Mouse (Mus musculus) midbrain, embryonic 11.5 days (tissue): ENCODE measurements around the gene Nrtn. TPM values are rescaled to one million over a fixed set of nuclear protein-coding genes. Genes with fewer than 3 reads are reported as not detected.

ENCODE experiments used
- ATAC-seq: fragments of 200-750 bp; cut with Nextera tagmentation; 2 replicates; pipeline ENCODE4 v1.8.0; 2017; ENCODE audit warnings: moderate TSS enrichment, moderate library complexity; ENCODE audit not compliant: low FRiP score
- DNase-seq: peaks from one replicate; pipeline ENCODE4 v3.0.0; 2015; ENCODE audit warnings: low spot score; ENCODE audit errors: missing footprints
- H3K27ac ChIP-seq: fragments of 300-500 bp; sonication (generic); 2 replicates; pipeline ENCODE4 v1.5.1; 2014; ENCODE audit warnings: low read depth, low read length
- H3K27me3 ChIP-seq: fragments of 300-500 bp; sonication (generic); 2 replicates; pipeline ENCODE4 v1.6.1; 2014; ENCODE audit warnings: mild to moderate bottlenecking, low read length, moderate library complexity, mixed read lengths; ENCODE audit not compliant: control insufficient read depth, insufficient read depth
- H3K36me3 ChIP-seq: fragments of 300-500 bp; sonication (generic); 2 replicates; pipeline ENCODE4 v1.6.1; 2014; ENCODE audit warnings: mild to moderate bottlenecking, low read length, moderate library complexity, mixed read lengths; ENCODE audit not compliant: control insufficient read depth, insufficient read depth
- H3K4me1 ChIP-seq: fragments of 300-500 bp; sonication (generic); 2 replicates; pipeline ENCODE4 v1.6.1; 2014; ENCODE audit warnings: low read length; ENCODE audit not compliant: control insufficient read depth, insufficient read depth
- H3K4me2 ChIP-seq: fragments of 300-500 bp; sonication (generic); 2 replicates; pipeline ENCODE4 v1.6.1; 2014; ENCODE audit warnings: mild to moderate bottlenecking, moderate library complexity
- H3K4me3 ChIP-seq: fragments of 300-500 bp; sonication (generic); 2 replicates; pipeline ENCODE4 v1.5.1; 2014; ENCODE audit warnings: low read depth, low read length
- H3K9ac ChIP-seq: fragments of 300-500 bp; sonication (generic); 2 replicates; pipeline ENCODE4 v1.6.1; 2014; ENCODE audit warnings: low read length
- H3K9me3 ChIP-seq: fragments of 300-500 bp; sonication (generic); 2 replicates; pipeline ENCODE4 v1.6.1; 2016; ENCODE audit warnings: low read length; ENCODE audit not compliant: control insufficient read depth
- WGBS: fragments of 180-500 bp; shearing (Covaris S2); extraction: QIAGEN DNeasy Blood & Tissue Kit; methylation state at CpG from one replicate; pipeline ENCODE4 v1.1.7; 2014; 5-methylcytosine and 5-hydroxymethylcytosine counted together
- polyA plus RNA-seq: library from polyadenylated mRNA; unstranded; fragments of >200 nt; fragmentation: Nextera tagmentation; extraction: Ambion mirVana; gene quantifications from 2 replicates; pipeline ENCODE4 v1.2.1, GENCODE M21; 2014

The Nrtn gene
- polyA plus RNA-seq, 1 experiment from 2014 or later = 9.1 TPM

DNA sequence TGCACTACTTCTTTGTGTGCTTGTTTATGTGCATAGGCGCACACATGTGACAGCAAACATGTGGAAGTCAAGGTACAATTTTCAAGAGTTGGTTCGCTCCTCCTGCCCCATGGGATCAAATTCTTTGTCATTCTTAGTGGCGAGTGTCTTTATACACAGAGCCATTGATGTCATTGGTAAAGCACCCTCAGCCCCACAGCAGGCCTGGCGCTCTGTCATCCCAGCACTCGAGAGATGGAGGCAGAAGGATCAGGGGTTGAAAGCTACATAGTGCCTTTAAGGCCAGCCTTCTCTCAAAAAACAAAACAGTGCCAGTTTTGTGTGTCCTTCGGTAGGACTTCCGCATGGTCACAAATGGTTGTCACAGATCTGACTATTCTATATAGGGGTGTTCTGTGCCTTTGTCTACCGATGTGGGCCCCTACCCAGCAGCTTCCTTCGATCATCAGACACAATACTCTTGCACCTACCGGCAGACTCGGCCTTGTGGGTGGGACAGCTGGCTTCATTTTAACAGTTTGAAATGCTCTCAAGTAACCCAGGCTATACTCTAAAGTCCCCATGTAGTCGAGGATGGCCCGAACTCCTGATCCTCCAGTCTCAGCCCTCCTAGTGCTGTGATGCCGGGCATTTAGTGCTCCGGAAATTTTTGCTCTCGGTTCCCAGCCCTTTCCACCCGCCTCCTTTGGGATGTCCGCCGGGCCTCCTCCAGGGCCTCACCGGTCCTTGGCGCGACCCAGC, 41.2 kb downstream of the Nrtn start:
- DNase-seq (no peak), ATAC-seq (no peak)
- Histone ChIP-seq H3K4me3 (peak overlapping the region; percentile 77), H3K9ac (peak overlapping the region; percentile 67), H3K27ac (no peak overlapping the region; the same call in 1 of the 2 replicates), H3K4me2 (peak overlapping the region; percentile 91), H3K9me3 (no peaks in the 10 kb centered on the region), H3K4me1 (peaks cover 5% of the 10 kb centered on the region; the same call in 1 of the 2 replicates), H3K36me3 (peaks cover 11% of the 10 kb centered on the region), H3K27me3 (no peaks in the 10 kb centered on the region)
- WGBS = 26% methylated on average over 22 of the region's 22 CpGs

DNA sequence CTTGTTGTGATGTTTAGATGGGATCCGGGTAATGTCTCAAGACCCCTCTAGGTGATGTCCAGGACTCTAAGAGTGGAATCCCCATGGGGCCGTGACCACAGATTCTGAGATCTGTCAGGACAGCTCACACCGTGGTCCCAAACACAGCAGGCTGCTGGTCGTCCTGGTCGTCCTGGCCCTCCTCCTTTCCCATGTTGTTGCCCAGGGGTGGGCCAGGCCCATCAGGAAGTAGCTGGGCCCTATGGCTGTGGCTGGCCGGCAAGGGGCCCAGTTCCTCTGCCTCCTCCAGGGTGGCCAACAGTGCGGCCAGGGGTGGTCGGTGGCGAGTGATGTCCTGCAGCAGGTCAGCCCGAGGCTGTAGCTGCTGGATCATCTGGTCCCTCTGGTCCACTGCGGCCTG, 42.0 kb downstream of the Nrtn start:
- Histone ChIP-seq H3K4me1 (peaks cover 5% of the 10 kb centered on the region; the same call in 1 of the 2 replicates), H3K27ac (no peak overlapping the region), H3K36me3 (peaks cover 16% of the 10 kb centered on the region), H3K27me3 (no peaks in the 10 kb centered on the region), H3K9me3 (no peaks in the 10 kb centered on the region), H3K9ac (no peak overlapping the region), H3K4me3 (no peak overlapping the region), H3K4me2 (no peak overlapping the region)
- DNase-seq (no peak), ATAC-seq (no peak)
- 58% methylated on average over 11 of the region's 11 CpGs for WGBS

DNA sequence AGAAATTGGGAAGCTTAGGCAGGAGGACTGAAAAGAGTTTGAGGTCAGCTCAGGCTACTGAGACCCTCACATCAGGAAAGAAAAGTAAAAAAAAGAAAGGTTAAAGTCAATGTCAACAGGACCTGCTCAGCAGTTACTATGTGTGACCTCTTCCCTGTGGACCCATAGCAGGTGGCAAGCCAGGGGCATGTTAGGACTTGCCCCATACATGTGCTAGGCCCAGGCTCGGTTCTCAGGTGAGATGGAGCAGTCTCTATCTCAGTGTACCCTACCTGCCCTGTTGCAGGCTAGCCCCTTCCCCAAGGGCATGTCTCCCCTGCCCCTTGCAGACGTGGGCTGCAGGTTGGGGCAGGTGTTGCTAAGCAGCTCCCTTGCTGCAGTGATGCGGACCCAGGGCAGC, 47.6 kb downstream of the Nrtn start:
- no peak overlapping the region for H3K4me2 ChIP-seq
- H3K4me3 ChIP-seq = no peak overlapping the region
- peaks cover 56% of the 10 kb centered on the region for H3K36me3 ChIP-seq
- no peaks in the 10 kb centered on the region for H3K4me1 ChIP-seq
- 89% methylated on average over 3 of the region's 3 CpGs for WGBS
- no peaks in the 10 kb centered on the region for H3K27me3 ChIP-seq
- H3K27ac ChIP-seq = no peak overlapping the region
- no peaks in the 10 kb centered on the region for H3K9me3 ChIP-seq
- ATAC-seq = no peak
- no peak overlapping the region for H3K9ac ChIP-seq
- no peak for DNase-seq

DNA sequence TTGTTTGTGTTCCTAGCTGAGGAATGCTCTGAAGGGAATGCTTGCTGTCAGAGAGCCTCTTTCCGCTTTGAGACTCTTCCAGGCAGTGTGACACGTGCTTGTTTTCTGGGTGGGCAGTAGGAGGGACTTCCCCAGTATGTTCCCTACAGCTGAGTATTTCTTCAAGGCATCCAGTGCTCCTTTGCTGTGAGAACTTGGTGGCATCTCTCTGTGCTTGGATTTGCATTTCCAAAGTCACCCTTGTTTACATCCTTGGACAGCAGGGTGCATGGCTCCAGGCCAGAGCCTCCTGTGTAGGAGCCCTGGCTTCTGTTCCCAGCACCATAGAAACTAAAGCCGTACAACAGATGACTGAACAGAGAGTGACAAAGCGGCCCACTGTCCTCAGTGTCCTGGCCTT, 48.6 kb downstream of the Nrtn start:
- DNase-seq (no peak), ATAC-seq (no peak)
- no peak overlapping the region for H3K4me2 ChIP-seq
- WGBS = 82% methylated on average over 4 of the region's 4 CpGs
- no peak overlapping the region for H3K27ac ChIP-seq
- H3K36me3 ChIP-seq = peaks cover 64% of the 10 kb centered on the region
- no peak overlapping the region for H3K4me3 ChIP-seq
- H3K27me3 ChIP-seq = no peaks in the 10 kb centered on the region
- no peak overlapping the region for H3K9ac ChIP-seq
- H3K9me3 ChIP-seq = no peaks in the 10 kb centered on the region
- H3K4me1 ChIP-seq = no peaks in the 10 kb centered on the region

DNA sequence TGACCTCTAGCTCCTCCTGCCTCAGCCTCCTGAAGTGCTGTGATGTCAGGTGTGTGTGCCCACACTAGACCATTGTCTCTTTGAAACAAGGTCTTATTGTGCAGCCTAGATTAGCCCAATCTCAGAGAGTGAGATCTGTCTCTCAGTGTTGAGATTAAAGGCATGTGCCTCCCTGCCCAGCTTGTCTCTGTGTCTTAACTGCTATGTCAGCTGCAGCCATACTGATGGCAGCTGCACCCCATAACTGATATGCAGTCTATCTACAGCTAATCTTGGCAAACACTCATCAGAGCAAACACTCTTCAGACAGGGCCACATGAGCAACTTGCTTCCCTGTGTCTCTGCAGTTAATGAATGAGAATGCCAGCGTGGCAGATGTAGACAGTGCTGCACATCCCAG, 50.8 kb downstream of the Nrtn start:
- Histone ChIP-seq H3K4me1 (no peaks in the 10 kb centered on the region), H3K9me3 (no peaks in the 10 kb centered on the region), H3K4me2 (no peak overlapping the region), H3K36me3 (peaks cover 69% of the 10 kb centered on the region), H3K9ac (no peak overlapping the region), H3K27me3 (no peaks in the 10 kb centered on the region), H3K27ac (no peak overlapping the region), H3K4me3 (no peak overlapping the region)
- ATAC-seq (no peak), DNase-seq (no peak)
- 87% methylated on average over 1 of the region's 1 CpGs for WGBS

DNA sequence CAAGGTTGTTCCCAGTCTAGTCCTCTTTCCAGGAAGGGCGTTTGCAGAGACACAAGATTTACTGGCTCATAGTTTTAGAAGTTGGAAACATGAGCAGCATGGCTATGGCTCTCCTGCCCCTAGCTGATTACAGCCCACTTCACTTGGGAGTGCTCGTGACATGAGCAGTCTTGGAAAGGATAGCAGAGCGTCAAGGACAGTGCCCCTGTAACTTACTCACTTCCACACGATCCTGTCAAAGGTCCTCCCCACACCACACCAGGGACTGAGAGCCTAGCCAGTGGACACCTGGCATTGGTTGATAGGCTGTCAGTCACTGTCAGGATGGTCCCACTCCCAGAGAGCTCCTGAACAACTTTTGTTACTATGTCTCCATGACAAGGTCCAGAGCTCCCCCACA, 54.3 kb downstream of the Nrtn start:
- WGBS = 87% methylated on average over 4 of the region's 4 CpGs
- Histone ChIP-seq H3K36me3 (peaks cover 60% of the 10 kb centered on the region), H3K27ac (no peak overlapping the region)

More for the DNA sequence above, 54.3 kb downstream of the Nrtn start:
- Histone ChIP-seq H3K4me1 (no peaks in the 10 kb centered on the region), H3K9me3 (no peaks in the 10 kb centered on the region), H3K9ac (no peak overlapping the region), H3K4me2 (no peak overlapping the region), H3K27me3 (no peaks in the 10 kb centered on the region), H3K4me3 (no peak overlapping the region)
- ATAC-seq (no peak), DNase-seq (no peak)

Other genes starting within 250 kb of the Nrtn start
- not detected in 2 replicates for gene Znrf4, start 245.1 kb downstream of the Nrtn start, polyA plus RNA-seq
- gene Gm20219, start 203.1 kb downstream of the Nrtn start, polyA plus RNA-seq = 0.45 and 0.58 TPM in 2 replicates
- 45.8 and 46.5 TPM in 2 replicates for gene Safb2, start 172.9 kb downstream of the Nrtn start, polyA plus RNA-seq
- 110 and 113 TPM in 2 replicates for gene Safb, start 172.7 kb downstream of the Nrtn start, polyA plus RNA-seq
- 182 and 195 TPM in 2 replicates for gene 2410015M20Rik, start 147.8 kb downstream of the Nrtn start, polyA plus RNA-seq
- 1,209 and 1,332 TPM in 2 replicates for gene Rpl36, start 144.1 kb downstream of the Nrtn start, polyA plus RNA-seq
- gene Lonp1, start 130.6 kb downstream of the Nrtn start, polyA plus RNA-seq = 44.6 and 48.9 TPM in 2 replicates
- gene Catsperd, start 129.4 kb downstream of the Nrtn start, polyA plus RNA-seq = 0.93 and 0.95 TPM in 2 replicates
- gene Ranbp3, start 84.2 kb downstream of the Nrtn start, polyA plus RNA-seq = 108 and 112 TPM in 2 replicates
- 323 and 337 TPM in 2 replicates for gene Ndufa11, start 39.8 kb downstream of the Nrtn start, polyA plus RNA-seq
- gene Vmac, start 39.5 kb downstream of the Nrtn start, polyA plus RNA-seq = 13.1 and 15.0 TPM in 2 replicates
- 31.5 and 34.6 TPM in 2 replicates for gene Dus3l, start 7.2 kb upstream of the Nrtn start, polyA plus RNA-seq
- 0.54 and 1.0 TPM in 2 replicates for gene Prr22, start 12.7 kb upstream of the Nrtn start, polyA plus RNA-seq
- 4.6 and 4.8 TPM in 2 replicates for gene Rfx2, start 73.5 kb upstream of the Nrtn start, polyA plus RNA-seq
- not detected in 2 replicates for gene Acsbg2, start 116.9 kb upstream of the Nrtn start, polyA plus RNA-seq
- gene 1700061G19Rik, start 117.9 kb upstream of the Nrtn start, polyA plus RNA-seq = 0.11 and 0.25 TPM in 2 replicates
- gene Mllt1, start 177.9 kb upstream of the Nrtn start, polyA plus RNA-seq = 26.3 and 29.0 TPM in 2 replicates
- gene Acer1, start 224.6 kb upstream of the Nrtn start, polyA plus RNA-seq = not detected in 2 replicates
- gene Clpp, start 232.8 kb upstream of the Nrtn start, polyA plus RNA-seq = 131 and 137 TPM in 2 replicates
- gene Alkbh7, start 239.8 kb upstream of the Nrtn start, polyA plus RNA-seq = 34.1 and 36.4 TPM in 2 replicates
- 0.97 TPM in 1 of 2 replicates, not detected in the other for gene Pspn, start 242.5 kb upstream of the Nrtn start, polyA plus RNA-seq